Mouse (Mus musculus): ENCODE data around the gene Pip4k2b. TPM values are rescaled to one million over a fixed set of nuclear protein-coding genes. Genes with fewer than 3 reads are reported as not detected.
A peak's percentile ranks its signal among the peaks of the same experiment; 100 is the strongest.

The Pip4k2b gene
- total RNA-seq, 2 experiments from 2014 or later = 115 to 118 TPM

DNA sequence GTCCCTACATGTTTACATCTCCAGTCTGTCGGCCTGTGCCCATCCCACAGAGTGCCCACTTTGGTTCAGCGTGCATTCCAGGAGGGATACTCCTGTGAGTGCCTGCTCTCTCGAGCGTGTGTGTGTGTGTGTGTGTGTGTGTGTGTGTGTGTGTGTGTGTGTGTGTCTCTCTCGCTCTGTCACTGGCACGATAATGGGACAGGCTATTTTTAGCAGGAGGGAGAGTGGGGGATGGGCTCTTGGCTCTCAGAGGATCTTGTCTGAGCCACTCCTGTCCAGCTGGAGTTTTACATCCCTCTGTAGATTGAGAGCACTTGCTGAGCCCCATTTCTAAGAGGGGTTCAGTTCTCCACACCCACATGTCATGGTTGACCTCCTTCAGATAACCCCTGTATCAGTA lies 74.7 kb downstream of the Pip4k2b start:
- DNase-seq (ENCODE audit: low spot score in 2 of 2) = peak in 1 of 2 experiments; percentile 30

DNA sequence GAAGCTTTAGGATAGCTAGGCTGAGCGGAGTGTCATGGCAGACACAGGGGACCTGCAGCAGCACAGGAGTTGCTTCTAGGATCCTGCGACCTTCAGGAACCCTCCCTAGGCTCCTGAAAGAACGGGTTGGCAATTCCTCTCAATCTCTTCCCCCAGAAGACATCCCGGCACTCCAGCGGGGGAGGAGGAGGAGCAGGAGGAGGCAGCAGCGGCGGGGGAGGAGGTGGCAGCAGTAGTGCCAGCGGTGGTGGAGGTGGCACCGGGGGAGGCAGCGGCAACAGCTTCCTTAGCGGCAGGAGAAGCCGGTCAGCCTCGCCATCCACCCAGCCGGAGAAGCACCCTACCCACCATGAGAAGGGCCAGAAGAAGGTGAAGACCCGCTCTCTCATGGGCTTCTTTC lies 75.2 kb downstream of the Pip4k2b start:
- no peak for DNase-seq (ENCODE audit: low spot score in 2 of 2)

DNA sequence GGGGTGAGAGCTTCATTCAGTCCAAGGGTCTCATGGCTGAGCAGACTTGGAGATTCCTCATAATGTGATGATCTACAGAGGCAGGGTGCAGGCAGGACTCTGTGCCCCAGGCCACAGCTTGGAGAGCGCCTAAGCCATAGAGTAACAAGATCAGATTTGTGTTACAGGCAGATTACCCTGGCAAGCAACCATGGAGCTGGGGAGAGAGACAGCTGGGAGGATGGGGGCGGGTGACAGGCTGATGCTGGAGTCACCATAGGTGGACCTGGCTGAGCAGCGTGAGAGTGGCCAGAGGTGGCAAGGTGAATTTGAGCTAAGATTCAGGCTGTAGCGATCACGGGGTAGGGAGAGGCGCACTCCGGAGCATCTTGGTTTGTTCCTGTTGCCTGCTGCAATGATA lies 76.3 kb downstream of the Pip4k2b start:
- no peak for DNase-seq (ENCODE audit: low spot score in 2 of 2)

DNA sequence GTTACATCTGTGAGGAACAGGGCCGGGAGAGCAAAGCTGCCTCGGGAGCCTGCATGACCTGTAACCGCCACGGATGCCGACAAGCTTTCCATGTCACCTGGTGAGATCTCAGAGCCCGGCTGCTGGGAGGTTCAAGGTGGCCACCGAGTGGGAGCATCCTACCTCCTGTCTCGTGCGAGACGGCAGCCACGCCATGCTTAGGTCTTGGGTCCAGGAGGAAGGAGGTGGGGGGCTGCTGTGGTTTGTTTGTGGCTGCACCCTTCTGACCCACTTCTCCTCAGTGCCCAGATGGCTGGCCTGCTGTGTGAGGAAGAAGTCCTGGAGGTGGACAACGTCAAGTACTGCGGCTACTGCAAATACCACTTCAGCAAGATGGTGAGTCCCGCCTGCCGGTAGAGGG lies 77.7 kb downstream of the Pip4k2b start:
- no peak for DNase-seq (ENCODE audit: low spot score in 2 of 2)

DNA sequence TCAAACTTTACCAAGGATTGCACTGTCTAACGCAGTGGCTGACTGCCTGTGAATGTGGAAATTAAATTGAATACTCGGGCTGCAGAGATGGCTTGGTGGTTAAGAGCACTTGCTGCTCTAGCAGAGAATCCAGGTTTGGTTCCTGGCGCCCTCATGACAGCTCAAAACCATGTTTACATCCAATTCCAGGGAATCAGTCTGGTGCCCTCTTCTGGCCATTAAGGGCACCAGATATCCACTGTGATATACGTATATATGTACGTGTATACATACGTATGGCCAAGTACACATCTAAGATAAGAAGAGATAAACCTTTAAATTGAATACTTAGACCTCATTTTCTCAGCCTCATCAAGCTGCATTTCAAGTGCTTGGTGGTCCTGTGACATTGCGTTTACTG lies 78.3 kb downstream of the Pip4k2b start:
- DNase-seq (ENCODE audit: low spot score in 2 of 2) = no peak

DNA sequence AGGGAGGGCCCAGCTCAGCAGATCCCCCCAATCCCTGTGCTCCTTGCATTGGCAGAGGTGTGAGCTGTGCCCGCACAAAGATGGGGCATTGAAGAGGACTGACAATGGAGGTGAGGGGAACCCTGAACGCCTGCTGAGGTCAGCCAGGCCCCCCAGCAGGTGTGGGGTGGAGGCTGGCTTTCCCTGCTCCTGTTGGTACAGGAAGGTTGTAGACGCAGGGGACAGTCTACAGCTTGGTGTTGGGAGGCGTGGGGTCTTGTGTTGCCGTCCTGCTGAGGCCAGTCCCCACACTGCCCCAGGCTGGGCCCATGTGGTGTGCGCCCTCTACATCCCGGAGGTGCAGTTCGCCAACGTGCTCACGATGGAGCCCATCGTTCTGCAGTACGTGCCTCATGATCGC lies 79.1 kb downstream of the Pip4k2b start:
- DNase-seq (ENCODE audit: low spot score in 2 of 2) = no peak

Small RNA genes lying within 50 kb of the gene (microRNA-seq; reads per million reads assigned to microRNA genes)
- 0.85 to 1.4 reads per million in 2 experiments for gene Mir6927
- gene Mir8102 = 0 to 0.68 reads per million in 2 experiments

Other genes with a start within 250 kb of the Pip4k2b start
- gene 4933428G20Rik, start 244.4 kb downstream of the Pip4k2b start, total RNA-seq (2021) = not detected
- gene Srcin1, start 168.5 kb downstream of the Pip4k2b start, total RNA-seq (2021) = 100 to 1,000 TPM; 309 to 331 TPM
- 10 to 100 TPM; 12.1 to 13.5 TPM for gene Epop, start 115.0 kb downstream of the Pip4k2b start, total RNA-seq (2021)
- gene Mllt6, start 81.3 kb downstream of the Pip4k2b start, total RNA-seq (2021) = 10 to 100 TPM; 72.8 to 83.8 TPM
- gene Cisd3, start 58.9 kb downstream of the Pip4k2b start, total RNA-seq (2021) = 10 to 100 TPM; 47.1 to 50.2 TPM
- gene Pcgf2, start 44.2 kb downstream of the Pip4k2b start, total RNA-seq (2021) = 10 to 100 TPM; 29.9 to 32.7 TPM
- gene Psmb3, start 41.3 kb downstream of the Pip4k2b start, total RNA-seq (2021) = 100 to 1,000 TPM; 140 to 149 TPM
- 10 to 100 TPM; 21.3 to 21.4 TPM for gene Cwc25, start 21.9 kb upstream of the Pip4k2b start, total RNA-seq (2021)
- 1 to 10 TPM in 1 of 2 experiments, under 1 TPM in 1; 0.58 to 2.0 TPM for gene 1700001P01Rik, start 31.2 kb upstream of the Pip4k2b start, total RNA-seq (2021)
- gene Rpl23, start 37.7 kb upstream of the Pip4k2b start, total RNA-seq (2021) = 100 to 1,000 TPM; 372 to 419 TPM
- gene Lasp1, start 54.3 kb upstream of the Pip4k2b start, total RNA-seq (2021) = 100 to 1,000 TPM; 114 to 123 TPM
- gene B230217C12Rik, start 96.1 kb upstream of the Pip4k2b start, total RNA-seq (2021) = 10 to 100 TPM; 44.2 to 49.6 TPM
- under 1 TPM; 0.41 to 0.50 TPM for gene Fbxo47, start 139.4 kb upstream of the Pip4k2b start, total RNA-seq (2021)
- gene Plxdc1, start 241.7 kb upstream of the Pip4k2b start, total RNA-seq (2021) = 1 to 10 TPM; 7.9 to 9.6 TPM